Mouse (Mus musculus) MEL (cell line): ENCODE results near the gene Gm19668. TPM values are rescaled to one million over a fixed set of nuclear protein-coding genes. Genes with fewer than 3 reads are reported as not detected.

Experiments
- DNase-seq: peaks from one replicate; pipeline ENCODE4 v3.0.0; 2011; ENCODE audit warnings: low read depth, low spot score
- H3K27ac ChIP-seq: 2 replicates; pipeline ENCODE4 v1.5.1; 2012; ENCODE audit warnings: low read depth, mild to moderate bottlenecking, control low read depth, low read length, moderate library complexity; ENCODE audit not compliant: control insufficient read depth
- H3K27me3 ChIP-seq, 2 experiments: fragments of 150-350 bp in 1 of 2; sonication (generic) in 1 of 2; 2 replicates each; pipeline ENCODE4 v1.6.1; 2012; ENCODE audit warnings: low read length in 2 of 2, mild to moderate bottlenecking in 2 of 2, improper control_type of control experiment in 1 of 2, moderate library complexity in 1 of 2; ENCODE audit not compliant: insufficient read depth in 2 of 2, control insufficient read depth in 1 of 2
- H3K36me3 ChIP-seq, 2 experiments: 2 replicates each; pipeline ENCODE4 v1.6.1; 2012 to 2014; ENCODE audit warnings: low read length in 2 of 2, improper control_type of control experiment in 1 of 2, inconsistent platforms in 1 of 2, mild to moderate bottlenecking in 1 of 2; ENCODE audit not compliant: insufficient read depth in 2 of 2, control insufficient read depth in 1 of 2
- H3K4me1 ChIP-seq, 2 experiments: fragments of 150-350 bp in 1 of 2; sonication (generic) in 1 of 2; 2 replicates each; pipeline ENCODE4 v1.6.1; 2012; ENCODE audit warnings: low read length in 2 of 2, improper control_type of control experiment in 1 of 2, mild to moderate bottlenecking in 1 of 2; ENCODE audit not compliant: insufficient read depth in 2 of 2, control insufficient read depth in 1 of 2
- H3K4me3 ChIP-seq, 2 experiments: fragments of 150-350 bp in 1 of 2; sonication (generic) in 1 of 2; 2 replicates each; pipeline ENCODE4 v1.5.1; 2012; ENCODE audit warnings: low read depth in 2 of 2, low read length in 2 of 2, mild to moderate bottlenecking in 2 of 2, moderate library complexity in 2 of 2, control low read depth in 1 of 2, improper control_type of control experiment in 1 of 2; ENCODE audit not compliant: control insufficient read depth in 1 of 2, insufficient read depth in 1 of 2
- H3K79me2 ChIP-seq: 2 replicates; pipeline ENCODE4 v1.6.1; 2012; ENCODE audit warnings: mild to moderate bottlenecking, low read length, moderate library complexity; ENCODE audit not compliant: control insufficient read depth, poor library complexity, insufficient read depth
- H3K9ac ChIP-seq: 2 replicates; pipeline ENCODE4 v1.6.1; 2012; ENCODE audit warnings: low read depth, mild to moderate bottlenecking, control low read depth, low read length, moderate library complexity; ENCODE audit not compliant: control insufficient read depth, poor library complexity, severe bottlenecking
- H3K9me3 ChIP-seq: fragments of 150-350 bp; sonication (generic); replicated peaks from 2 replicates; pipeline ENCODE4 v1.6.1; 2012; ENCODE audit warnings: mild to moderate bottlenecking, low read length, improper control_type of control experiment, moderate library complexity; ENCODE audit not compliant: insufficient read depth
- CHD1 ChIP-seq: IDR thresholded peaks from 2 replicates; pipeline ENCODE4 v1.6.1; 2012; ENCODE audit warnings: low read depth, mild to moderate bottlenecking, inconsistent platforms, low read length, improper control_type of control experiment
- CTCF ChIP-seq, 3 experiments: IDR thresholded peaks in 2 of 3; conservative IDR thresholded peaks in 1 of 3; 2 replicates each; pipeline ENCODE4 v1.5.1; 2011 to 2012; ENCODE audit warnings: low read length in 3 of 3, low read depth in 2 of 3, mild to moderate bottlenecking in 2 of 3, improper control_type of control experiment in 1 of 3, inconsistent platforms in 1 of 3, mixed read lengths in 1 of 3, moderate library complexity in 1 of 3; ENCODE audit not compliant: control insufficient read depth in 1 of 3, insufficient read depth in 1 of 3, poor library complexity in 1 of 3, severe bottlenecking in 1 of 3
- E2F4 ChIP-seq: IDR thresholded peaks from 2 replicates; pipeline ENCODE4 v1.6.1; 2011; ENCODE audit warnings: low read depth, low read length, improper control_type of control experiment, borderline replicate concordance
- ELF1 ChIP-seq: IDR thresholded peaks from 2 replicates; pipeline ENCODE4 v1.6.1; 2014; ENCODE audit warnings: low read depth, mild to moderate bottlenecking, inconsistent platforms, low read length, improper control_type of control experiment, moderate library complexity
- GATA1 ChIP-seq: IDR thresholded peaks from 2 replicates; pipeline ENCODE4 v1.6.1; 2011; ENCODE audit warnings: low read depth, low read length, improper control_type of control experiment
- JUND ChIP-seq: IDR thresholded peaks from 2 replicates; pipeline ENCODE4 v1.6.1; 2011; ENCODE audit warnings: low read depth, mild to moderate bottlenecking, improper control_type of control experiment, low read length
- KAT2A ChIP-seq: conservative IDR thresholded peaks from 2 replicates; pipeline ENCODE4 v1.6.1; 2012; ENCODE audit warnings: low read depth, low read length, improper control_type of control experiment, inconsistent platforms
- MAFK ChIP-seq: IDR thresholded peaks from 2 replicates; pipeline ENCODE4 v1.6.1; 2011; ENCODE audit warnings: low read depth, mild to moderate bottlenecking, low read length, improper control_type of control experiment, borderline replicate concordance
- MAZ ChIP-seq: IDR thresholded peaks from 2 replicates; pipeline ENCODE4 v1.6.1; 2012; ENCODE audit warnings: low read depth, mild to moderate bottlenecking, inconsistent platforms, low read length, improper control_type of control experiment
- MYB ChIP-seq: IDR thresholded peaks from 2 replicates; pipeline ENCODE4 v1.6.1; 2011; ENCODE audit warnings: mild to moderate bottlenecking, low read depth, low read length, improper control_type of control experiment
- POLR2AphosphoS2 ChIP-seq: IDR thresholded peaks from 2 replicates; pipeline ENCODE4 v1.6.1; 2011; ENCODE audit warnings: low read length, improper control_type of control experiment
- SIN3A ChIP-seq: IDR thresholded peaks from 2 replicates; pipeline ENCODE4 v1.6.1; 2012; ENCODE audit warnings: low read length, improper control_type of control experiment, inconsistent platforms
- UBTF ChIP-seq: IDR thresholded peaks from 2 replicates; pipeline ENCODE4 v1.6.1; 2012; ENCODE audit warnings: low read depth, mild to moderate bottlenecking, inconsistent platforms, low read length, improper control_type of control experiment, moderate library complexity, borderline replicate concordance; ENCODE audit not compliant: insufficient read depth
- USF1 ChIP-seq: IDR thresholded peaks from 2 replicates; pipeline ENCODE4 v1.6.1; 2014; ENCODE audit warnings: low read depth, mild to moderate bottlenecking, inconsistent platforms, low read length, improper control_type of control experiment, moderate library complexity
- USF2 ChIP-seq, 2 experiments: IDR thresholded peaks; 2 replicates each; pipeline ENCODE4 v1.6.1; 2011 to 2012; ENCODE audit warnings: improper control_type of control experiment in 2 of 2, low read length in 2 of 2, borderline replicate concordance in 1 of 2, inconsistent platforms in 1 of 2, low read depth in 1 of 2, mild to moderate bottlenecking in 1 of 2; ENCODE audit not compliant: insufficient read depth in 1 of 2
- ZC3H11A ChIP-seq: IDR thresholded peaks from 2 replicates; pipeline ENCODE4 v1.6.1; 2012; ENCODE audit warnings: low read depth, mild to moderate bottlenecking, inconsistent platforms, low read length, improper control_type of control experiment
- ZKSCAN1 ChIP-seq: IDR thresholded peaks from 2 replicates; pipeline ENCODE4 v1.6.1; 2012; ENCODE audit warnings: low read depth, mild to moderate bottlenecking, inconsistent platforms, low read length, improper control_type of control experiment, moderate library complexity
- polyA plus RNA-seq, 2 experiments: library from polyadenylated mRNA; stranded (reverse) in 1 of 2; unstranded in 1 of 2; fragments of >175 nt in 1 of 2; fragments of >200 nt in 1 of 2; gene quantifications; 2 replicates each; pipeline versions ENCODE4 v1.2.1 to v1.2.4; 2012; ENCODE audit warnings: low replicate concordance in 2 of 2, low read depth in 1 of 2; ENCODE audit not compliant: insufficient read length in 2 of 2, insufficient read depth in 1 of 2, missing spikeins in 1 of 2
- total RNA-seq: library from RNA; depleted of rRNA; stranded (reverse); fragments of 300-350 nt; gene quantifications from 2 replicates; pipeline ENCODE4 v1.2.3, GENCODE M21; 2012

Gm19668 gene
- total and polyA plus RNA-seq, 3 experiments, result not detected

DNA sequence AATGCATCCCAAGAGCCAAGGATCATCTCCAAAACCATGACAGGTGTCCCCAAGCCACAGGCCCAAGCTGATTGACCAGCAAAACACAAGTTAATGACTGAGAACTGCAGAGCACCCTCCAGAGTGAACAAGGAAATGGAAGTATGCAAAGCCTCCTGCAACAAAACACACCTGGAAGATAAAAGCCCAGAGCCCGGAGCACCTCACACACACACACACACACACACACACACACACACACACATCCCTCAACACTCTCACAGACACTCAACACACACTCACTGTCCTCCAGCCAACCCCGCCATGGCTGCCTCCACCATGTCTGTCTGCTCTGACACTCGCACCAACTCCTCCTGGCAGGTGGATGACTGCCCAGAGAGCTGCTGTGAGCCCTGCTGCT is 47.6 kb upstream of the Gm19668 start, which contains the start of gene Gm36176:
Gene Gm36176 (plus strand): TSS at position 301 of the 400 bp plus-strand sequence.
- DNase-seq, result no peak
- no peak within 1 kb of the TSS for H3K4me3 ChIP-seq
- H3K27me3 ChIP-seq, result peaks cover 3 to 4% of the 10 kb centered on the region in 2 experiments; a peak in 3 of 4 replicates
- no peaks in the 10 kb centered on the region for H3K4me1 ChIP-seq
- no peak within 1 kb of the TSS for H3K27ac ChIP-seq
- H3K79me2 ChIP-seq, result no peaks in the 10 kb centered on the region
- TF ChIP-seq MAZ (no peak), E2F4 (no peak)
- no peaks in the 10 kb centered on the region for H3K9me3 ChIP-seq
- no peaks in the 10 kb centered on the region for H3K36me3 ChIP-seq
- no peak within 1 kb of the TSS for H3K9ac ChIP-seq

- H3K27ac ChIP-seq, result no peak overlapping the region
- H3K4me3 ChIP-seq, result no peak overlapping the region
- no peaks in the 10 kb centered on the region for H3K36me3 ChIP-seq
- TF ChIP-seq CHD1, result no peak
- no peak for TF ChIP-seq USF2 (IDR thresholded peaks at IDR 0.05; ENCODE audit: borderline replicate concordance in 1 of 2, insufficient read depth in 1 of 2, low read depth in 1 of 2, low read length in 2 of 2)
- no peak for TF ChIP-seq ELF1
- no peak for TF ChIP-seq UBTF
- TF ChIP-seq KAT2A, result no peak
- no peak for TF ChIP-seq ZC3H11A
- no peak for TF ChIP-seq CTCF (IDR thresholded peaks at IDR 0.05 in 2 of 3, conservative IDR thresholded peaks at IDR 0.05 in 1 of 3; ENCODE audit: control insufficient read depth in 1 of 3, insufficient read depth in 1 of 3, low read depth in 2 of 3, low read length in 3 of 3, poor library complexity in 1 of 3, severe bottlenecking in 1 of 3)
- TF ChIP-seq MAZ, result no peak
- TF ChIP-seq JUND, result no peak
- no peak for TF ChIP-seq GATA1
- no peak for TF ChIP-seq MAFK
- TF ChIP-seq MYB, result no peak
- TF ChIP-seq ZKSCAN1, result no peak
- TF ChIP-seq POLR2AphosphoS2, result no peak
- TF ChIP-seq USF1, result no peak
- no peak for TF ChIP-seq SIN3A
- TF ChIP-seq E2F4, result no peak
- H3K79me2 ChIP-seq, result no peaks in the 10 kb centered on the region
- H3K9me3 ChIP-seq, result no peaks in the 10 kb centered on the region
- H3K9ac ChIP-seq, result no peak overlapping the region
- no peaks in the 10 kb centered on the region; a peak in 1 of 4 replicates for H3K27me3 ChIP-seq
- no peaks in the 10 kb centered on the region for H3K4me1 ChIP-seq
- no peak for DNase-seq
These were observed 40.1 kb upstream of the Gm19668 start for GRCm38 (mm10) chr10:77839006-77839405.
